Mouse (Mus musculus) thymus, postnatal 0 days (tissue): ENCODE data around the gene Sypl. TPM values are rescaled to one million over a fixed set of nuclear protein-coding genes. Genes with fewer than 3 reads are reported as not detected.

Experiments
- polyA plus RNA-seq: library from polyadenylated mRNA; unstranded; fragments of >200 nt; fragmentation: Nextera tagmentation; extraction: Ambion mirVana; gene quantifications from 2 replicates; pipeline ENCODE4 v1.2.1, GENCODE M21; 2015

Gene Sypl
- polyA plus RNA-seq, 1 experiment from 2014 or later: 111 TPM

Other genes starting within 250 kb of the Sypl start
- gene Nampt, start 134.3 kb upstream of the Sypl start, polyA plus RNA-seq: 23.4 and 28.4 TPM in 2 replicates
- 0.22 and 0.23 TPM in 2 replicates for gene Cdhr3, start 139.0 kb downstream of the Sypl start, polyA plus RNA-seq
- gene Atxn7l1, start 193.8 kb downstream of the Sypl start, polyA plus RNA-seq: 27.3 and 34.3 TPM in 2 replicates